Mouse (Mus musculus): ENCODE measurements around the gene Asap3.

Gene Asap3

DNA sequence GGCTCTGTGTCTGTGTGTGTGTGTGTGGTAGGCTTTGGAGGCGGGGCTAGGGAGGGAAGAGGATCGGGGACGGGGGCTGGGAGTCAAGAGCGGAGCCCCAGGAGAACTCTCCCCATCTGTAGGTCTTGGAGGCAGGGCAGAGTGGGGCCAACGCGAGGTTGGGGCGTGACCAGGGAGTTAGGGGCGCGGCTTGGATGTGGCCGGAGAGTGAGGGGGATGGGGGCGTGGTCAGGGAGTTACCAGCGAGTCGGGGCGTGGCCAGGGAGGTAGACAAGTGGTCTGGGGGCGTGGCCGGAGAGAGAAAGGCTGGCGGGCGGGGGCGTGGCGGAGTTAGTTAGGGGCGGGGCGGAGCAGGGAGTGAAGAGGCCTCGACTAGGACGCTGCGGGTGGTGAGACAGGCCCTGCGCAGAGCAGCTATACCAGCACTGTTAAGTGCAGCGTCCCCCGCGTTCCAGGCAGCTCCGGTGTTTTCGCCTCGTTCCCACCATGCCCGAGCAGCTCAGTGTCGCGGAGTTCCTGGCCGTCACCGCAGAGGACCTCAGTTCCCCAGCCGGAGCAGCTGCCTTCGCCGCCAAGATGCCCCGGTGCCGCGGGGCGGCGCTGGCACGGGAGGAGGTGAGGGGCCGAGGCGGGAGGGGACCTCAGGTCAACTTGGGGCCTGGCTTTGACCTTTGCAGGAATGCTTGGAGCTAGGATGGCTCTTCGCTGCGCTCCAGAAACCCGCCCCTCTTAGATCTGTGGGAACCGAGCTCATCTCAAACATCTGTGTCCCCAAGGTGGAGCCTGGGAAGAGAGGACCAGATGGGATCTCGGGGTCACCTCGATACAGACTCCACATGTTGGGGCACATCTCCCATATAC, at the start of gene Asap3:
TSS of gene Asap3 (plus strand) at position 333 of the 861 bp plus-strand sequence.
- CTCF ChIA-PET = interaction anchor here (0.5 to 4.4 kb wide), 27 partner anchors 11 to 698 kb away, joined by 3 to 23 read pairs (median 4); partner anchors contain the start of gene Tcea3 (in 2 of the 4)
- POLR2A ChIA-PET = interaction anchor here (0.5 to 3.3 kb wide), 56 partner anchors 10 to 854 kb away, joined by 3 to 21 read pairs (median 4); partner anchors contain the start of genes Hnrnpr (in 2 of the 4), 6030445D17Rik (in 1 of the 4), E2f2 (in 1 of the 4) and Rpl11 (in 1 of the 4)

DNA sequence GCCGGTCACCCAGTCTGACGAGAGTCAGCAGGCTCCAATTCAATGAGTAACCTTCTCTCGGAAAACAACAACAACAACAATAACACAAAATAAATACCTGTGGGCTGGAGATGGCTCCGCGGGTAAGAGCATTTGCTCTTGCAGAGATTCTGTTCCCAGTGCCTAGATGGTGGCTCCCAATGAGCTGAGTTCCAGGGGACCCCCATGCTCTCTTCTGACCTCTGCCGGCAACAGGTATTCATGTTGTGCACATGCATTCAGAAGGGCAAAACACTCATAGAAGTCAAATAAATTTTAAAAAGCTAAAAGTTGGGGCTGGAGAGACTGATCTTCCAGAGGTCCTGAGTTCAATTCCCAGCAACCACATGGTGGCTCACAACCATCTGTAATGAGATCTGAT, 47.7 kb upstream of the Asap3 start:
- CTCF ChIA-PET = interaction anchor here in 3 of 4 experiments (0.5 to 3.4 kb wide), 32 partner anchors 8 to 477 kb away, joined by 3 to 26 read pairs (median 4); partner anchors contain the start of gene Rpl11 (in 1 of the 3)
- POLR2A ChIA-PET = interaction anchor here in 2 of 4 experiments (0.7 to 2.6 kb wide), 10 partner anchors 11 to 110 kb away, joined by 3 to 13 read pairs (median 7); partner anchors contain the start of gene Rpl11 (in 2 of the 2)

DNA sequence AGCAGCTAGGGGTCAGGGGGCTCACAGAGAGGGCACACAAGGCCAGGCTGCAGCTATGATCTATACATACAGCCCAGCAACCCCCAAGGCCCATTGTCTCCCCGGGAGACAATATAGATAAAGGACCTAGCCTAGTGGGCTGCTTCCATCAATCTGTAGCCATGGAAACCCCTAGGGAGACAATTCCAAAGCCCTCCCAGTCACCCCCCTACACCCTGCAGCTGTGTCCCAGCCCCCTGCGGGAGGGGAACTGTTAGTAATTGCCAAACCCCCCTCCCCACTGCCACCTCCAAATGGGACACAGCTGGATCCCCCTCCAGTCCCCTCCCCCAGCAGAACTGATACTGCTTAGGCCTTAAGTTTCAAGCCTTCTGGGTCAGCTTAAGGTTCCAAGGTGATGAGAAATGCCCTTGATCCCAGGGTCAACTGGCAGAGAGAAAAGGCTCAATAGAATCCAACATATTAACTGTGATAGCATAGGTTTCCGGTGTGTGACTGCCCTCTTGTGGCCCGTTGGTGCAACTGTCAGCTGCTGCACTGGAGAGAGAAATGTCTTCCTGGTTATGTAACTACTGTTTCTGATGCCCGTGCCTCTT, 46.3 kb upstream of the Asap3 start:
- ChIA-PET CTCF (interaction anchor here (0.6 to 3.4 kb wide), 54 partner anchors 9 to 240 kb away, joined by 3 to 26 read pairs (median 4); partner anchors contain the start of genes Rpl11 (in 2 of the 4), Asap3 (in 1 of the 4), E2f2 (in 1 of the 4) and Fuca1 (in 1 of the 4)), POLR2A (interaction anchor here in 3 of 4 experiments (0.8 to 2.6 kb wide), 17 partner anchors 10 to 111 kb away, joined by 3 to 13 read pairs (median 5); partner anchors contain the start of genes Rpl11 (in 3 of the 3) and E2f2 (in 1 of the 3))

DNA sequence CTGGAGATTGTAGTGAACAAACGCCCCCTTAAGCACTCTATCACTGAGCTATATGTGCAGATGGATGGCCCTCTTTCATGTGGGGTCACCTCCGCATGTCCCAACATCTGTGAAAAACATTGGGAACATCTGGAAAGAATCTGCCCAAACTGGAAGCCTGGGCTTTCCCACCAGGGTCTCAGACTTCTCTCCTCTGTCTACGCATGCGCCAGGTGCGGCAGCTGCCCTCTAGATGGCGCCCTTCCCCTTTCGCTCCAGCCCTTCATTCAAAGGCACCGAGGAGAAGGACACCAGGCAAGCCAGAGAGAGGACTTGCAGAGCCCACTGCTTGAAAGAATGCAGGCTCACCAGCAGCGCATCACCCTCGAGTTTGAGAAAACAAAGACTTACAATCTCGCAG, 42.7 kb upstream of the Asap3 start:
- ChIA-PET CTCF (interaction anchor here in 3 of 4 experiments (0.6 to 2.2 kb wide), 17 partner anchors 9 to 93 kb away, joined by 3 to 9 read pairs (median 4); partner anchors contain the start of gene E2f2 (in 1 of the 3)), POLR2A (interaction anchor here in 2 of 4 experiments (0.6 to 2.8 kb wide), 15 partner anchors 8 to 1594 kb away, joined by 3 to 12 read pairs (median 3); partner anchors contain the start of gene Pithd1 (in 1 of the 2))

DNA sequence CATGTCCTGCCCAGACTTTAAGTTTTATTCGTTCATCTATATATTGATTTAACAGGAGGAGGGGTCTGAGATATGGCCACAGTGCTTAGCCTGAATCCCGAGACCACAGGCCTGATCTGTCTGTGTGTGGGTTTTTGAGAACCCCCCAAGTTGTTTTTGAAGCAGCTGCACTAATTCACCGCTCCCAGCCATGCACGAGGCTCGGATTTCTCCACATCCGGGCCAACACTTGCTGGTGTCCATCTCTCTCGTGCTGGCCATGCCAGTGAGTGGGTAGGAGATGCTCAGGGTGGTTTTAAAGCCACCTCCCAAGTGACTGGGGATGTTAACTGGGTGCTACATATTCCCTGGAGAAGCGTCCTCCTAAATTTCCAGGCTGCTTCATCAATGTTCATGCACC, 41.2 kb upstream of the Asap3 start:
- POLR2A ChIA-PET = interaction anchor here in 2 of 4 experiments (1.0 to 2.8 kb wide), 4 partner anchors 8 to 30 kb away, joined by 3 to 12 read pairs (median 4); no protein-coding TSS in a partner anchor
- CTCF ChIA-PET = interaction anchor here in 1 of 4 experiments (0.8 kb wide), 1 partner anchor 8 kb away, joined by 4 read pairs; no protein-coding TSS in a partner anchor

DNA sequence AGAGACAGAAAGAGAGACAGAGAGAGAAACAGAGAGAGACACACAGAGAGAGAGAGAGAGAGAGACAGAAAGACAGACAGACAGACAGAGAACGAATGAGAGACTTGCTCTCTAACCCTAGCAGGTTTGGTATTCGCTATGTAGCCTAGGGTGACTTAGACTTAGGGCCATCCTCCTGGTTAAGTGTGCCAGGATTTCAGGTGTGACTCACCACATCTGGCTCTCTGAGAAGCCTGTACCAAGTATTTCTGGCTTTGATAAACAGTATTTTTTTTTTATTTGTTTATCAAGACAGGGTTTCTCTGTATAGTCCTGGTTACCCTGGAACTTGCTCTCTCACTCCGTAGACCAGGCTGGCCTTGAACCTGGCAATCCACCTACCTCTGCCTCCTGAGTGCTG, 38.5 kb upstream of the Asap3 start:
- POLR2A ChIA-PET = no interaction called here
- CTCF ChIA-PET = no interaction called here

DNA sequence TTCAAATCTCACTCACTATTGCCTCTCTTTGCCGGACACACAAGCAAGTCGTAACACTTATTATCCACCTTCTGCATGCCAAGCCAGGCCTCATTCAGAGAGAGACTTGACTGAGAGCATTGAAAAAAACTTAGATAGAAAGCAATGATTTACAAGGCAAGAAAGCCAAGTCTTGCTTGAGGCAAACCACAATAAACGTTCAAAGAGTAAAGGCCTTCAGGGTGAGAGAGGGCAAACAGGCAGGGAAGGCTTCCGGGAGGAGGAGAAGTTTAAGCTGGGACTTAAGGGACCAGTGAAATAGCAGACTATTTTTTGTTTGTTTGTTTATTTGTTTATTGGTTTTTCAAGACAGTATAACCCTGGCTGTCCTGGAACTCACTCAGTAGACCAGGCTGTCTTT, 35.8 kb upstream of the Asap3 start:
- CTCF ChIA-PET = interaction anchor here in 2 of 4 experiments (0.6 to 4.2 kb wide), 3 partner anchors 10 to 154 kb away, joined by 3 to 36 read pairs (median 3); no protein-coding TSS in a partner anchor
- POLR2A ChIA-PET = interaction anchor here in 2 of 4 experiments (0.6 to 5.9 kb wide), 8 partner anchors 10 to 373 kb away, joined by 3 to 34 read pairs (median 10); partner anchors contain the start of gene Rpl11 (in 1 of the 2)

DNA sequence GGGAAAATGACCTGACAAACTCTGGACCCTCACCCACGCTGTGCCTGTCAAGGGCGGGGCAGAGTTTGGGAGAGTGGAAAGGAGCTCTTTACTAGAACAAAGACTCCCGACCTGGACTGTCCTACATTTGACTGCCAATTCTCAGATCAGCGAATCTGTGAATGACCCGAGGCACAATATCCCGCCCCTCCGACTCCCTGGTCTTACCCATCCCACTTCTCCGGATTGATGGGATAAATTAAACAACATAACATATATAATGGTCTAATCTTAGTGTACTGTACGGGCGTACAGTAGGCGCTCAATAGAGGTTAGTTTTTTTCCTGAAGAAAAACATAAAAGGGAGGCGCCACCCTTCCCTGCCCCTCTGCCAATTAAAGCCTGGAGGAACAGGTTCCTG, 34.7 kb upstream of the Asap3 start:
- ChIA-PET POLR2A (interaction anchor here (0.6 to 5.9 kb wide), 39 partner anchors 9 to 1819 kb away, joined by 3 to 34 read pairs (median 4); partner anchors contain the start of genes Rpl11 (in 2 of the 4) and Asap3 (in 1 of the 4)), CTCF (interaction anchor here in 3 of 4 experiments (0.6 to 4.2 kb wide), 12 partner anchors 9 to 707 kb away, joined by 3 to 36 read pairs (median 3); partner anchors contain the start of gene Zfp46 (in 1 of the 3))

DNA sequence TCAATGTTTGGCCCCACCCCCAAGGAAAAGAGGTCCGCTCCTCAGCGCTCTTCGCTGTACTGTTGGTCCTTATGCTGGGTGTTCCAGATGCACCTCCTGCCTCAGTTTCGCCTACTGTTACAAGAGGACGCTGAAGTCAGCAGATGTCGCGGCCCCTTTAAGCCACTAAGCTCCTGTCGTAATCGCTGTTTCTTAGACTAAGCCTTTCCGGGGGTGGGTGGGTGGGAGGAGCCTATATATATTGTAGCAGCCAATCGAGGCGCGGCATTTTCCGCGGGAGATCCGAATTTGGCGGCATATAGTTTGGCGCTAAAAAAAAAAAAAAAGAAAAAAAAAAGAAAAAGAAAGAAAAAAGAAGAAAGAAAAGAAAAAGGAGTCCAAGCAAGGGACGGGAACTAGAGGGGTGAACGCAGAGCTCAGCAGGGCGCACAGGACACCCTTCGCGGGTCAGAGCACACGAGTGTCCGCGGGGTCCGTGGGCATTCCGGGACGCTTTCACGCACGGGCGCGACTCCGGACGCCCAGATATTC, 34.1 kb upstream of the Asap3 start, which contains the start of gene E2f2:
TSS of gene E2f2 (plus strand) at position 384 of the 531 bp plus-strand sequence.
- CTCF ChIA-PET = interaction anchor here (0.5 to 4.2 kb wide), 20 partner anchors 8 to 706 kb away, joined by 3 to 36 read pairs (median 3); partner anchors contain the start of gene Zfp46 (in 1 of the 4)
- POLR2A ChIA-PET = interaction anchor here (0.6 to 5.9 kb wide), 50 partner anchors 8 to 1819 kb away, joined by 3 to 34 read pairs (median 4); partner anchors contain the start of genes Rpl11 (in 2 of the 4), Asap3 (in 1 of the 4) and Fuca1 (in 1 of the 4)

DNA sequence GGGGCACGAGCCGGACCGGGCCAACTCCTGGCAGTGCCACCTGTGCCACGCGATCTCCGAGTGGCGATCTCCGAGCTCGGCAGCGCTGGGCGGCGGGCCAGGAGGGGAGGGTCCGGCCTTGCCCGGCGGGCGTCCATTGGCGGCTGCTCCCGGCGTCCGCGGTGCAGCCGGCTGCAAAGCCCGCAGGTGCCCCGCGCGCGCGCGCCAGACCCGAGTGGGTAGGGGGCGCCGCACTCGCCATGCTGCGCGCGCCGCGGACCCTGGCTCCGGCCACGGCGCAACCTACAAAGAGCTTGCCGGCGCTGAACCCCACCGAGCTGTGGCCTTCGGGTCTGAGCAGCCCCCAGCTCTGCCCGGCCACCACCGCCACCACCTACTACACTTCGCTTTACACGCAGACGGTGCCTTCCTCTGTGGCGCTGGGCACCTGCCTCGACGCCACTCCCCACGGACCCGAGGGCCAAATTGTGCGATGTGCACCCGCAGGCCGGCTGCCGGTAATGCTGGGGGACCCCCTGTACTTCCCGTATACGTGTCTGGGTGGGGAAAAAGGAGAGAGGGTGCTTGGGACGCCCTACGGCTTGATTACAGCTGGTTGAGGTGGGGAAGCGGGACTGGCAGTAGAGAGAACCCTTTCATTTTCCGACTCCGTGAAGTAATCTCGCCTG, 33.5 kb upstream of the Asap3 start:
- POLR2A ChIA-PET = interaction anchor here (0.5 to 5.9 kb wide), 42 partner anchors 8 to 1749 kb away, joined by 3 to 34 read pairs (median 6); partner anchors contain the start of genes Rpl11 (in 2 of the 4), Asap3 (in 1 of the 4) and Fuca1 (in 1 of the 4)
- CTCF ChIA-PET = interaction anchor here (0.5 to 4.2 kb wide), 16 partner anchors 8 to 464 kb away, joined by 3 to 36 read pairs (median 4); partner anchors contain the start of gene Zfp46 (in 1 of the 4)

DNA sequence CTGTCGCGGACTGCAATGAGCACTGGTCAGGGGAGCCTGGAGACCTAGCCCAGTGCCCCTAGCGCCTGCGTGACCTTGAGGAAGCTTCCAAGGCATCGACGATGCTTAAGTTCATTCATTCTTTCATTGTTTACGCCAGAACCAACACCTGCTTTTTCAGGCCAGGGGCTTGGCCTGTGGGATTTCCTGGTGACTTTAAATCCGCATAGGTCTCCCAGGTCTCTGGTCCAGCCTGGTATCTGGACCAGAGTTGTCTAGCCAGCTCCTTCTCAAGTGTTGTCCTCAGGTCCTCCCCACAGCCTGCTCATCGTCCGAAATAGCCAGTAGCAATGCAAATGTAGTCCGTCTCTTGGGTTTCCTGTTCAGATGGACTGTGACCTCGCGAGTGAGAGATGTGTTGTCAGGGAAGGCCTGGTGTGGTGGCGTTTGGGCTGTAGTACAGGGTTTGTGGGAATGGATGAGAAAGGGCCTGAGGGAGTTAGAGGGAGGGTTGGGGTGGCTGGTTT, 32.9 kb upstream of the Asap3 start:
- CTCF ChIA-PET = interaction anchor here (0.7 to 4.2 kb wide), 10 partner anchors 7 to 465 kb away, joined by 3 to 36 read pairs (median 4); partner anchors contain the start of gene Zfp46 (in 1 of the 4)
- POLR2A ChIA-PET = interaction anchor here (0.5 to 5.9 kb wide), 31 partner anchors 7 to 694 kb away, joined by 3 to 34 read pairs (median 9); partner anchors contain the start of genes Rpl11 (in 2 of the 4), Asap3 (in 1 of the 4) and Fuca1 (in 1 of the 4)

DNA sequence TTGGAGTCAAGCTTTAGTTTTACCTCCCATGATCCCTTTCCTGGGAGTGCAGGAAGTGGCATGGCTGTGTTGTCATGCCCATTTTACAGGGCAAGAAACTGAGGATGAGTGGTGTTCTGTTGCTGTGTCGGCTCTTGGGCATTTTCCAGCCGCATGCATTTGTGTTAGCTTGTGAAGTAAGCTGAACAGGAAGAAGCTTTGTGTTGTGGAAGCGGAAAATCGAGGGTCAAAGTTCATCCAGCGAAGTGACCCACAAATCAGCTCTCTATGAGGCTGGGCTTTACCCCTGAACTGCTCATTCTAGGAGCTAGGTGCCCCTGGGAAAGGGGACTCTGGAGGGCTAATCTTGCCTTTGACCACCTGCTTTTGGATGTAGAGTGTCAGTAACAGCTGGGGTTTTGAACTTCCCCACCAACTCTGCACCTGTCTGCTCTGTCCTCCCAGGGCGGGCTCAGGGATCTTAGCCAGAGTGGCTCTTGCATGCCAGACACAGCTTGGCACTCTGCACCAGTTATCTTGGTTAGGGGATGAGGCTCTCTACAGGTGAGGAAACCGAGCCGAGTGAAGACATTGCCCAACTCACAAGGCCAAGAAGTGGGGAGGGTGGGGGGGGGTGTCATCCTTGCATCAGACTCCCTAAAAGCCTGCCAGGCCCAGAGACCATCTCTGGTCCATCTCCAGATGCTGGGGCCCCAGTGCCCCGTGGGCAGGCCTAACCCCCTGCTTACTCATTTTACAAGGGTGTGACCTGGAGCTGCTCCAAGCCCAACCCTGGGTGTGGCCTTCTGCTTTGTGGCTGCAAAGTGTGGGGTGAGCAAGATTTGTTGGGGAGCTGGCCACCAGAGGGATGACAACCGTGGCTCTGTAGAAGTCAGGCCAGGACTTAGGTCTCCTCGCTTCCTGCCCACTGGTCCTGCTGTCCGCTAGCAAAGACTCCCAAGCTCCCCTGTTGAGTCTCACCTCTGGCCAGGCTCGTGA, 31.7 kb upstream of the Asap3 start:
- CTCF ChIA-PET = interaction anchor here in 3 of 4 experiments (0.6 to 2.2 kb wide), 7 partner anchors 11 to 415 kb away, joined by 3 to 17 read pairs (median 5); partner anchors contain the start of gene Myom3 (in 1 of the 3)
- POLR2A ChIA-PET = interaction anchor here in 2 of 4 experiments (0.6 to 5.9 kb wide), 21 partner anchors 11 to 1426 kb away, joined by 3 to 34 read pairs (median 9); partner anchors contain the start of genes Rpl11 (in 2 of the 2), Asap3 (in 1 of the 2) and Hnrnpr (in 1 of the 2)

DNA sequence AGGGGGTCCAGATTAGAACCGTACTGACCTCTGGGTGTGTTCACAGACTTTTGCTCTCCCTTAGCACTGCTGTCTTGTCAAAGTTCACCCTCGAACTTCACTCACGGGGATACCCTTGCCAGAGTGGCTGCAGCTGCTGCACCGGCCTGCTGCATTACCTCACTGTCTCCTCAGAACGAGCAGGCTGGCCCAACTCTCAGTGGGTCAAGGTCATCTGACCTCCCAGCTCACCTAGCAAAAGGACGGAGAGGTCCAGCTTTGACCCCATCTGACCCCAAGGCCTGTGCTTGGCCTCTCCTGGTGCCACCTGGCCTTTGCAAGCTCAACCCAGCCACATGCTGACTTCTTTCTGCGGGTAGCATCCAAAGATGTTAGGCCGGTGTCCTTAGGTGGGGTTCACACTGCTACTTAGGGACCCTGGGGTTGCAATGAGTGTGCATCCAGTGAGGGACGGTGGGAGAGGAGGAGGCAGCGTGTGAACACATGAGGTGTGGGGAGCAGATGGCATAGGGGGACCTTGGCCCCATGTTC, 30.1 kb upstream of the Asap3 start:
- CTCF ChIA-PET = interaction anchor here in 2 of 4 experiments (0.5 to 1.3 kb wide), 3 partner anchors 13 to 379 kb away, joined by 3 to 7 read pairs (median 4); no protein-coding TSS in a partner anchor
- POLR2A ChIA-PET = interaction anchor here in 2 of 4 experiments (0.6 to 5.6 kb wide), 9 partner anchors 16 to 1659 kb away, joined by 3 to 71 read pairs (median 5); no protein-coding TSS in a partner anchor

DNA sequence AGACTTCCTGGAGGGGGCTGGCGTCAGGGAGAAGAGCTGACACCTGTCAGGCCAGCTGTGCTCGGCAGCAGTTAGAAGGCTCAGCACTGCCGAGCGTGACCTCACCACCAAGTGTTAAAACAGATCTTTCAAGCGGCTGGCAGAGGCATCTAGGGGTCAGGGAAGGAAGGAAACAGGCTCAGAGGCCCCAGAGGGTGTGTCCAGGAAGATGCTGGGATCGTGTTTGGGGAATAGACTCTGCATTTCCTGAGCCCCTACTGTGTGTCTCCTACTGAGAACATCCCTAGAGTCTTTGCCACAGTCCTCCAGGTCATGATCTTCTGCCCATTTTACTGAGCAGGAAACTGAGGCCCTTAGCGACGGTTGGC, 28.9 kb upstream of the Asap3 start:
- POLR2A ChIA-PET = interaction anchor here (0.6 to 5.6 kb wide), 23 partner anchors 8 to 1223 kb away, joined by 3 to 71 read pairs (median 4); partner anchors contain the start of genes Rpl11 (in 1 of the 4) and Srsf10 (in 1 of the 4)
- CTCF ChIA-PET = interaction anchor here (0.7 to 2.6 kb wide), 9 partner anchors 12 to 794 kb away, joined by 3 to 8 read pairs (median 5); no protein-coding TSS in a partner anchor

Data from embryonic stem cell, embryonic (primary cell).